Mouse (Mus musculus): ENCODE measurements around the gene Gins2.

DNA sequence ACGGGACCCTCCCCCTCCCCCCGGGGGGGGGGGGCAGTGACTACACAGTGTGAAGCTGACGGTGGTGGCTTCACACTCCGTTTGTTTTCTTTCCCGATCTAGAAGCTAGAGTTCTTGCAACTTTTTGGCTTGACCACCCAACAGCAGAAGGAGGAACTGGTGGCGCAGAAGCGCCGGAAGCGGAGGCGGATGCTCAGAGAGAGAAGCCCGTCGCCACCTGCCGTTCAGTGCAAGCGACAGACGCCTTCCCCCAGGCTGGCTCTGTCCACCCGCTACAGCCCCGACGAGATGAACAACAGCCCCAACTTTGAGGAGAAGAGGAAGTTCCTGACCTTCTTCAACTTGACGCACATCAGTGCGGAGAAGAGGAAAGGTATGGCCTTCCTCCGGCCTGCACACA, 16.6 kb downstream of the Gins2 start:
- peak; percentile 20; the same call in 1 of the 2 replicates for TF ChIP-seq CTCF (IDR thresholded peaks at IDR 0.05; ENCODE audit: low read depth)
- no peak for TF ChIP-seq EP300 (IDR thresholded peaks at IDR 0.05; ENCODE audit: low read depth)

Data from liver, embryonic 14.5 days (tissue).